Mouse (Mus musculus) ovary, postnatal 14 days (tissue): ENCODE data around the gene Helz.
"Not testable (repeated sequence)": the region's sequence is repeated elsewhere in the genome, so short reads cannot be mapped to it uniquely, and the experiment has no call there.

ENCODE experiments used
- DNase-seq: peaks from one replicate; pipeline ENCODE4 v3.0.0; 2022; ENCODE audit warnings: low spot score

Gene Helz

GRCm38 (mm10) chr11:107547351-107548203, at the start of gene Helz:
Helz (plus strand) TSS chr11:107547930.
- peak; percentile 39 for DNase-seq

- DNase-seq = no peak
Measured at GRCm38 (mm10) chr11:107502801-107503200, 44.9 kb upstream of the Helz start.

- DNase-seq = not testable (repeated sequence)
Measured at GRCm38 (mm10) chr11:107504364-107504763, 43.4 kb upstream of the Helz start.

- no peak for DNase-seq
Measured at GRCm38 (mm10) chr11:107506260-107506659, 41.5 kb upstream of the Helz start.

- no peak for DNase-seq
Measured at GRCm38 (mm10) chr11:107509631-107510338, 37.9 kb upstream of the Helz start.

GRCm38 (mm10) chr11:107510362-107511269, 37.1 kb upstream of the Helz start:
- peak; percentile 9 for DNase-seq

- DNase-seq = peak; percentile 44
Measured at GRCm38 (mm10) chr11:107511954-107512353, 35.8 kb upstream of the Helz start.

- DNase-seq = no peak
Measured at GRCm38 (mm10) chr11:107513047-107513446, 34.7 kb upstream of the Helz start.

GRCm38 (mm10) chr11:107516387-107516786, 31.3 kb upstream of the Helz start:
- DNase-seq = no peak

GRCm38 (mm10) chr11:107518645-107519429, 28.9 kb upstream of the Helz start:
- no peak for DNase-seq

- DNase-seq = no peak
Measured at GRCm38 (mm10) chr11:107521153-107521552, 26.6 kb upstream of the Helz start.

GRCm38 (mm10) chr11:107524966-107525365, 22.8 kb upstream of the Helz start:
- DNase-seq = no peak

GRCm38 (mm10) chr11:107527632-107528031, 20.1 kb upstream of the Helz start:
- no peak for DNase-seq

GRCm38 (mm10) chr11:107529320-107529719, 18.4 kb upstream of the Helz start:
- no peak for DNase-seq

- no peak for DNase-seq
Measured at GRCm38 (mm10) chr11:107531445-107531844, 16.3 kb upstream of the Helz start.

GRCm38 (mm10) chr11:107532271-107532670, 15.5 kb upstream of the Helz start:
- no peak for DNase-seq

- DNase-seq = no peak
Measured at GRCm38 (mm10) chr11:107538994-107539393, 8.7 kb upstream of the Helz start.

GRCm38 (mm10) chr11:107540339-107540738, 7.4 kb upstream of the Helz start:
- no peak for DNase-seq

- DNase-seq = no peak
Measured at GRCm38 (mm10) chr11:107545747-107546476, 1.8 kb upstream of the Helz start.

- DNase-seq = peak; percentile 10
Measured at GRCm38 (mm10) chr11:107546667-107547301, 946 bp upstream of the Helz start.
